Mouse (Mus musculus): ENCODE data around the gene Clec4a3.

Clec4a3 gene

GRCm38 (mm10) chr6:123005591-123005990, 53.3 kb downstream of the Clec4a3 start:
- no peaks in the 10 kb centered on the region for H3K4me1 ChIP-seq (replicated peaks; ENCODE audit: low read depth, low read length)
- H3K36me3 ChIP-seq (ENCODE audit: insufficient read depth, low read length) = no peaks in the 10 kb centered on the region
- no peak for TF ChIP-seq NANOG (IDR thresholded peaks at IDR 0.05; ENCODE audit: borderline replicate concordance, low read length)
- TF ChIP-seq CTCF (conservative IDR thresholded peaks at IDR 0.05; ENCODE audit: low read length) = no peak
- TF ChIP-seq POU5F1 (IDR thresholded peaks at IDR 0.05; ENCODE audit: borderline replicate concordance, low read length) = no peak
- no peak overlapping the region for H3K4me3 ChIP-seq (replicated peaks; ENCODE audit: low read length)
- no peaks in the 10 kb centered on the region for H3K27me3 ChIP-seq (ENCODE audit: insufficient read depth, low read length)
- H3K9me3 ChIP-seq (ENCODE audit: low read length) = peaks cover 45% of the 10 kb centered on the region
